11 mouse cellular contexts compared by ENCODE assay signal in the genomic region with DNA sequence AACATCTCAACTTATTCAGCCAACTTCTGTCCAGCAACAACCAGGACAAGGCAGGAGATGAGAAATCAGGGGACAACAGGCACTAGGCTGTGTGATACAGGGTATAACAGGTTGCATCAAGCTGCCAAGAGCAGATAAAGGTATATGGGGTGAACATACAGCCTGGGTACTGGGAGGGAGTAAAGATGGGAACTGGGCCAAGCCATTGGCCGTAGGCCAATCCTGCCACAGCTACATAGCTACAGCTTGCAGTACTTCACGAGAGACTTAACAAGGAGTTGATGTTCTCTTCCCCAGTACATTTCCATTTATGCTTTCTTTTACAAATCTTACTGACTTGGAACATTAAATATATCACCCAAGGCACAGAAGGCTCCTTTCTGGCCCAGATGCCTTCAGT.
DNase-seq lines count a peak whose midpoint lies in the region; ATAC-seq lines count a peak whose summit lies in the region.
"Had no signal": no experiment of that assay in that cellular context is flagged by ENCODE, and none has a peak within 500 bp of the region (broad histone marks: within the 10 kb centered on the region; RNA-seq: fewer than 3 reads in every experiment).

No protein-coding gene starts in this region.

- no peaks in the 10 kb centered on the region for H3K36me3 ChIP-seq in forebrain, embryonic 14.5 days (ENCODE audit: control insufficient read depth, insufficient read depth, low read length)
- no peaks in the 10 kb centered on the region for H3K36me3 ChIP-seq in forebrain, embryonic 12.5 days (replicated peaks)
- H3K36me3 ChIP-seq in lung, embryonic 16.5 days (ENCODE audit: control insufficient read depth, insufficient read depth, low read length): no peaks in the 10 kb centered on the region
- H3K36me3 ChIP-seq: hindbrain, embryonic 15.5 days; stomach, embryonic 15.5 days had no signal

- no peaks in the 10 kb centered on the region; the same call in 1 of the 2 replicates for H3K4me1 ChIP-seq in forebrain, embryonic 14.5 days (ENCODE audit: control insufficient read depth, insufficient read depth, low read length)
- no peaks in the 10 kb centered on the region for H3K4me1 ChIP-seq in forebrain, embryonic 12.5 days
- peaks cover 7% of the 10 kb centered on the region; the same call in 1 of the 2 replicates for H3K4me1 ChIP-seq in lung, embryonic 16.5 days (replicated peaks; ENCODE audit: control insufficient read depth, insufficient read depth, low read length)
- H3K4me1 ChIP-seq: hindbrain, embryonic 15.5 days had no signal

- no peak overlapping the region for H3K4me2 ChIP-seq in forebrain, embryonic 14.5 days (ENCODE audit: low read length)
- no peak overlapping the region for H3K4me2 ChIP-seq in forebrain, embryonic 12.5 days
- no peak overlapping the region for H3K4me2 ChIP-seq in lung, embryonic 16.5 days (ENCODE audit: low read depth, low read length)
- H3K4me2 ChIP-seq: hindbrain, embryonic 15.5 days; stomach, embryonic 15.5 days had no signal

- H3K9me3 ChIP-seq in forebrain, embryonic 14.5 days (replicated peaks; ENCODE audit: control insufficient read depth, low read length): no peaks in the 10 kb centered on the region
- H3K9me3 ChIP-seq in forebrain, embryonic 12.5 days: no peaks in the 10 kb centered on the region
- H3K9me3 ChIP-seq in lung, embryonic 16.5 days (ENCODE audit: control insufficient read depth, low read length): no peaks in the 10 kb centered on the region
- H3K9me3 ChIP-seq: hindbrain, embryonic 15.5 days; stomach, embryonic 15.5 days had no signal

- H3K4me3 ChIP-seq in forebrain, embryonic 14.5 days (ENCODE audit: low read depth, low read length): no peak overlapping the region
- H3K4me3 ChIP-seq in forebrain, embryonic 12.5 days (replicated peaks): no peak overlapping the region
- no peak overlapping the region for H3K4me3 ChIP-seq in lung, embryonic 16.5 days (ENCODE audit: low read length)
- H3K4me3 ChIP-seq: erythroblast, embryonic 14.5 days; hindbrain, embryonic 15.5 days; stomach, embryonic 15.5 days had no signal

- DNase-seq in forebrain, embryonic 14.5 days (ENCODE audit: low spot score): peak; percentile 76
- DNase-seq in lung, postnatal 10 days: no peak
- peak; percentile 31 to 49 for DNase-seq in frontal cortex, postnatal 14 days (ENCODE audit: low spot score in 2 of 2)
- no peak for DNase-seq in gastrocnemius, postnatal 4 days (ENCODE audit: low spot score in 2 of 2)
- no peak for DNase-seq in ovary, adult 18-20 months (ENCODE audit: low spot score)

- no peak overlapping the region for H3K9ac ChIP-seq in forebrain, embryonic 14.5 days (ENCODE audit: low read length)
- no peak overlapping the region for H3K9ac ChIP-seq in forebrain, embryonic 12.5 days
- no peak overlapping the region for H3K9ac ChIP-seq in lung, embryonic 16.5 days (ENCODE audit: low read length)
- H3K9ac ChIP-seq: hindbrain, embryonic 15.5 days; stomach, embryonic 15.5 days had no signal

- no peak overlapping the region for H3K27ac ChIP-seq in forebrain, embryonic 14.5 days (ENCODE audit: low read depth, low read length)
- H3K27ac ChIP-seq in forebrain, embryonic 12.5 days: no peak overlapping the region
- H3K27ac ChIP-seq in lung, embryonic 16.5 days (ENCODE audit: low read length): no peak overlapping the region; the same call in 1 of the 2 replicates
- H3K27ac ChIP-seq: hindbrain, embryonic 15.5 days had no signal

- H3K27me3 ChIP-seq in forebrain, embryonic 14.5 days (replicated peaks; ENCODE audit: control insufficient read depth, insufficient read depth, low read length): no peaks in the 10 kb centered on the region
- H3K27me3 ChIP-seq in forebrain, embryonic 12.5 days: no peaks in the 10 kb centered on the region
- H3K27me3 ChIP-seq in lung, embryonic 16.5 days (ENCODE audit: control insufficient read depth, insufficient read depth, low read depth, low read length): no peaks in the 10 kb centered on the region
- H3K27me3 ChIP-seq: hindbrain, embryonic 15.5 days; stomach, embryonic 15.5 days had no signal

- 41% methylated on average over 2 of the region's 2 CpGs for WGBS in forebrain, embryonic 14.5 days
- WGBS in forebrain, embryonic 12.5 days: 64% methylated on average over 2 of the region's 2 CpGs
- WGBS in lung, embryonic 16.5 days: 19% methylated on average over 2 of the region's 2 CpGs

- ATAC-seq in forebrain, embryonic 14.5 days: peak; percentile 86
- ATAC-seq in forebrain, embryonic 12.5 days (ENCODE audit: low FRiP score): no peak
- peak; percentile 72 for ATAC-seq in lung, embryonic 16.5 days (ENCODE audit: low read depth)
- ATAC-seq in megakaryocyte-erythroid progenitor cell, adult 5-6 weeks (replicated peaks; ENCODE audit: low FRiP score, low TSS enrichment, poor library complexity, severe bottlenecking): peak; percentile 52; the same call in 1 of the 2 replicates

Comparison
In these comparisons a context has a peak if more than half of its experiments do, and no peak if none do; other contexts are left out.
1. DNase-seq: peak in forebrain, embryonic 14.5 days (single experiment) and frontal cortex, postnatal 14 days (2 of 2); none in lung, postnatal 10 days (single experiment), gastrocnemius, postnatal 4 days (0 of 2) and ovary, adult 18-20 months (single experiment).